Mouse (Mus musculus): ENCODE measurements around the gene Ier3. TPM values are rescaled to one million over a fixed set of nuclear protein-coding genes. Genes with fewer than 3 reads are reported as not detected.
"Not testable (repeated sequence)": the region's sequence is repeated elsewhere in the genome, so short reads cannot be mapped to it uniquely, and the experiment has no call there.

The Ier3 gene
- polyA plus RNA-seq, 1 experiment, result 3.7 TPM

- Histone ChIP-seq H3K36me3 (ENCODE audit: control insufficient read depth, insufficient read depth, low read length) (peaks cover 22% of the 10 kb centered on the region), H3K4me1 (ENCODE audit: control insufficient read depth, insufficient read depth, insufficient read length) (no peaks in the 10 kb centered on the region), H3K27ac (ENCODE audit: insufficient read depth, low read length) (peak overlapping the region; percentile 47; the same call in 1 of the 2 replicates), H3K27me3 (ENCODE audit: control insufficient read depth, insufficient read depth, low read length) (no peaks in the 10 kb centered on the region), H3K4me3 (ENCODE audit: extremely low read depth, insufficient read depth, insufficient read length) (no peak overlapping the region)
- 8% methylated on average over 5 of the region's 5 CpGs for WGBS
- TF ChIP-seq CTCF (IDR thresholded peaks at IDR 0.05; ENCODE audit: extremely low read depth, insufficient read depth, insufficient read length, insufficient replicate concordance) (no peak), POLR2A (IDR thresholded peaks at IDR 0.05; ENCODE audit: low read depth, low read length) (no peak)
- no peak for DNase-seq (ENCODE audit: low read depth in 1 of 2, low spot score in 2 of 2)
These were observed 17.1 kb downstream of the Ier3 start for GRCm38 (mm10) chr17:35838570-35838969.

DNA sequence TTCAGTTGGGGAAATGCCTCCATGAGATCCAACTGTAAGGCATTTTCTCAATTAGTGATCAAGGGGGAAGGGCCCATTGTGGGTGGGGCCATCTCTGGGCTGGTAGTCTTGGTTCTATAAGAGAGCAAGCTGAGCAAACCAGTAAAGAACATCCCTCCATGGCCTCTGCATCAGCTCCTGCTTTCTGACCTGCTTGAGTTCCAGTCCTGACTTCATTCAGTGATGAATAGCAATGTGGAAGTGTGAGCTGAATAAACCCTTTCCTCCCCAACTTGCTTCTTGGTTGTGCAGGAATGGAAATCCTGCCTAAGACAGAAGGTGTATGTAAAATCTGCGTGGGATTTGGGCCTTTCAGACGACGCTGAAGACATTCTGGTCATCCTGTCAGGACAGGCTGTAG, 17.5 kb downstream of the Ier3 start:
- H3K27me3 ChIP-seq (ENCODE audit: control insufficient read depth, insufficient read depth, low read length); H3K4me3 ChIP-seq (ENCODE audit: extremely low read depth, insufficient read depth, insufficient read length); H3K4me1 ChIP-seq (ENCODE audit: control insufficient read depth, insufficient read depth, insufficient read length); H3K27ac ChIP-seq (ENCODE audit: insufficient read depth, low read length); DNase-seq (ENCODE audit: low read depth in 1 of 2, low spot score in 2 of 2): not testable (repeated sequence)
- peaks cover 19% of the 10 kb centered on the region for H3K36me3 ChIP-seq (ENCODE audit: control insufficient read depth, insufficient read depth, low read length)
- whole genome bisulfite sequencing, result 68% methylated on average over 3 of the region's 3 CpGs

GRCm38 (mm10) chr17:35840561-35840960, 19.1 kb downstream of the Ier3 start:
- H3K4me1 ChIP-seq (ENCODE audit: control insufficient read depth, insufficient read depth, insufficient read length), result no peaks in the 10 kb centered on the region
- WGBS, result 49% methylated on average over 14 of the region's 14 CpGs
- TF ChIP-seq POLR2A (IDR thresholded peaks at IDR 0.05; ENCODE audit: low read depth, low read length) (no peak), CTCF (IDR thresholded peaks at IDR 0.05; ENCODE audit: extremely low read depth, insufficient read depth, insufficient read length, insufficient replicate concordance) (no peak)
- H3K4me3 ChIP-seq (ENCODE audit: extremely low read depth, insufficient read depth, insufficient read length), result 0 out of 2 replicates have a peak overlapping the region, but pooled peaks have one; percentile 13
- peaks cover 9% of the 10 kb centered on the region for H3K36me3 ChIP-seq (ENCODE audit: control insufficient read depth, insufficient read depth, low read length)
- no peaks in the 10 kb centered on the region for H3K27me3 ChIP-seq (ENCODE audit: control insufficient read depth, insufficient read depth, low read length)
- no peak overlapping the region for H3K27ac ChIP-seq (ENCODE audit: insufficient read depth, low read length)
- DNase-seq (ENCODE audit: low read depth in 1 of 2, low spot score in 2 of 2), result no peak

DNA sequence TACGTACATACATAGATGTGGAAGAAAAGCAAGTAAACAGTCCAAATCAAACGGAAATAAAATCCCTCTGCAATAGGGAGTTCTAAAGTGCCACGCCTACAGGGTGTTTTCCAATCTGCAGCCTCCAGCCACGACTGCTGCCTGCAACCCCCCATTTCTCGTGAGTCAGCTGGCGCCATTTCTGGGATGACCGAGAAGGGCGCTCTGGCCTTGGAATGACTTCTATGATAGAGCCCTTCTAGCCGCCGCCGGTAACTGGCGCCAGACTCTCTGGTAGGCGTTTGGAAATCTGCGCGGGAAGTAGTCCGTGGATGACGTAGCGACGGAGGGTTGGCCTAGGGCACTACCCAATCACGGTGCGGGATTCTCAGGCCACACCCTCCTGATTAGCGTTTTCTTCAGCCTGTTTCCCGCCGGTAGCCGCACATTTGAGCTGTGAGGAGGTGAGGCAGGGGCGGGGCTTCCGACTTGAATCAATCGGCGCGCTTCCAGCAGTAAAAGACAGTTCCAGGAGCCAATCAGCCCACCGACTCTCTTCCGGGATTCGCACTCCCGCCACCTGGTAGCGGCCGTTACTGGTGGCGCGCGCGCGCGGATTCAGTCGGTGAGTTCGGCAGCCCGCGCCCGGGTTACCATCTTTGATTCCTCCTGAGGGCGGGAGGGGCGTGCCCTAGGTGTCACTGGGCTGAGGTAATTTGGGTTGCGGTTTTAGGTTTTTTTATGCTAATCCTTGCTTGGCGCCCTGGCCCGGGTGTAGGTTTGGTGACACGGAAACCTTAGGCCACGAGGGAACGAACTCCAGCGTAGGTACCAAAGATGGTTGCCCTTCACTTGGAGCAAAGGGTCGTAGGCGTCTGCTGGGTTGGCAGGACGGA, 19.8 kb downstream of the Ier3 start, which contains the start of gene Mdc1:
Gene Mdc1, plus strand, starts transcription at position 440 of the 875 bp plus-strand sequence.
- Histone ChIP-seq H3K27me3 (ENCODE audit: control insufficient read depth, insufficient read depth, low read length) (no peaks in the 10 kb centered on the region), H3K36me3 (ENCODE audit: control insufficient read depth, insufficient read depth, low read length) (peaks cover 8% of the 10 kb centered on the region), H3K4me1 (ENCODE audit: control insufficient read depth, insufficient read depth, insufficient read length) (no peaks in the 10 kb centered on the region), H3K4me3 (ENCODE audit: extremely low read depth, insufficient read depth, insufficient read length) (peak within 1 kb of the TSS; percentile 67), H3K27ac (ENCODE audit: insufficient read depth, low read length) (peak within 1 kb of the TSS; percentile 73)
- DNase-seq (ENCODE audit: low read depth in 1 of 2, low spot score in 2 of 2), result peak; percentile 98 to 100
- TF ChIP-seq POLR2A (IDR thresholded peaks at IDR 0.05; ENCODE audit: low read depth, low read length), result peak; percentile 46
- no peak for TF ChIP-seq CTCF (IDR thresholded peaks at IDR 0.05; ENCODE audit: extremely low read depth, insufficient read depth, insufficient read length, insufficient replicate concordance)
- WGBS, result under 1% methylated on average over 59 of the region's 59 CpGs

DNA sequence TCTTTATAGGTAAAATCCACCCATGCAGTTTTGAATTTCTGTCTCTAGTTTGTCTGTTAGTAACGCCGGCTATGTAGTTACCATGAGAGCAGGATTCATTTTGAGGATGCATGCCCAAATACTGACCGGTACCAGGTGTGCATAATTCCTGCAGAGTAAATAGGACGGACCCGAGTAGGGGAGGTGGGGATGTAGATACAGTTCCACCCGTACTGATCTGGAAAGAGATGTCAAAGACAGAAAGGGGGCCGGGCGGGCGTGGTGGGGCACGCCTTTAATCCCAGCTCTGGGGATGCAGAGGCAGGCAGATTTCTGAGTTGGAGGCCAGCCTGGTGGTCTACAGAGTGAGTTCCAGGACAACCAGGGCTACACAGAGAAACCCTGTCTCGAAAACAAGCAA, 20.5 kb downstream of the Ier3 start:
- Histone ChIP-seq H3K27ac (ENCODE audit: insufficient read depth, low read length) (peak overlapping the region; percentile 34), H3K27me3 (ENCODE audit: control insufficient read depth, insufficient read depth, low read length) (no peaks in the 10 kb centered on the region), H3K4me3 (ENCODE audit: extremely low read depth, insufficient read depth, insufficient read length) (peak overlapping the region; percentile 67), H3K36me3 (ENCODE audit: control insufficient read depth, insufficient read depth, low read length) (peaks cover 8% of the 10 kb centered on the region), H3K4me1 (ENCODE audit: control insufficient read depth, insufficient read depth, insufficient read length) (no peaks in the 10 kb centered on the region)
- DNase-seq (ENCODE audit: low read depth in 1 of 2, low spot score in 2 of 2), result no peak
- WGBS, result 4% methylated on average over 11 of the region's 11 CpGs
- TF ChIP-seq POLR2A (IDR thresholded peaks at IDR 0.05; ENCODE audit: low read depth, low read length) (no peak), CTCF (IDR thresholded peaks at IDR 0.05; ENCODE audit: extremely low read depth, insufficient read depth, insufficient read length, insufficient replicate concordance) (no peak)

DNA sequence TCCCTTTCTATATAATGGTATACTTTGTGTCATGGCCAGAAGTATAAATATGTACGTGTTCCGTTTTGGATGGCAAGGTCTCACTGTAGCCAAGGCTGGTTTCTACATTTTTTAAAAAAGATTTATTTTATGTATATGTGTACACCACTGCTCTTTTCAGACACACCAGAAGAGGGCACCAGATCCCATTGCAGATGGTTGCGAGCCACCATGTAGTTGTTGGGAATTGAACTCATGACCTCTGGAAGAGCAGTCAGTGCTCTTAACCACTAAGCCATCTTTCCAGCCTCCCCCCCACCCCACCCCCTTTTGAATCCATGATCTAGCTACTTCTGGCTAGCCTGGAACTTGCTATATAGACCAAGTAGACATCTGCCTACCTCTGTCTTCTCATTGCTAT, 22.0 kb downstream of the Ier3 start:
- no peak for DNase-seq (ENCODE audit: low read depth in 1 of 2, low spot score in 2 of 2)
- Histone ChIP-seq H3K27me3 (ENCODE audit: control insufficient read depth, insufficient read depth, low read length) (no peaks in the 10 kb centered on the region), H3K4me3 (ENCODE audit: extremely low read depth, insufficient read depth, insufficient read length) (no peak overlapping the region), H3K36me3 (ENCODE audit: control insufficient read depth, insufficient read depth, low read length) (peaks cover 21% of the 10 kb centered on the region), H3K4me1 (ENCODE audit: control insufficient read depth, insufficient read depth, insufficient read length) (no peaks in the 10 kb centered on the region), H3K27ac (ENCODE audit: insufficient read depth, low read length) (no peak overlapping the region)
- 95% methylated on average over 3 of the region's 3 CpGs for WGBS
- TF ChIP-seq POLR2A (IDR thresholded peaks at IDR 0.05; ENCODE audit: low read depth, low read length) (no peak), CTCF (IDR thresholded peaks at IDR 0.05; ENCODE audit: extremely low read depth, insufficient read depth, insufficient read length, insufficient replicate concordance) (peak; percentile 8; the same call in 1 of the 2 replicates)

DNA sequence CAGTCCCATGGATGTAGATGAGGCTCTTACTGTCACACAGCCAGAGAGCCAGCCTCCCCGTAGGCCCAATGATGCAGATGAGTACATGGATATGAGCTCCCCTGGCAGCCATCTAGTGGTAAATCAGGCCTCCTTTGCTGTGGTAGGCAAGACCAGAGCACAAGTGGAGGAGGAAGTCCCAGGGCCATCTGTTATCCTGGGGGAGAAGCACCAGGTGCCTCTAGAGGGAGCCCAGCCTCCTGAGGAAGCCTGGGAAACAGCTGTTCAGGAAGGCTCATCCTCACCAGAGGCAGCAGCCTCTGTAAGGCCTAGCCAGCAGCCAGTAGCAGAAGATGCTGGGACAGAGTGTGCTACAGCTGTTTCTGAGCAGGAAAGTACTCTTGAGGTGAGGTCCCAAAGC, 26.6 kb downstream of the Ier3 start:
- TF ChIP-seq CTCF (IDR thresholded peaks at IDR 0.05; ENCODE audit: extremely low read depth, insufficient read depth, insufficient read length, insufficient replicate concordance) (no peak), POLR2A (IDR thresholded peaks at IDR 0.05; ENCODE audit: low read depth, low read length) (no peak)
- Histone ChIP-seq H3K4me1 (ENCODE audit: control insufficient read depth, insufficient read depth, insufficient read length) (no peaks in the 10 kb centered on the region), H3K4me3 (ENCODE audit: extremely low read depth, insufficient read depth, insufficient read length) (no peak overlapping the region), H3K27ac (ENCODE audit: insufficient read depth, low read length) (no peak overlapping the region), H3K36me3 (ENCODE audit: control insufficient read depth, insufficient read depth, low read length) (peaks cover 35% of the 10 kb centered on the region), H3K27me3 (ENCODE audit: control insufficient read depth, insufficient read depth, low read length) (no peaks in the 10 kb centered on the region)
- DNase-seq (ENCODE audit: low read depth in 1 of 2, low spot score in 2 of 2), result no peak
- WGBS, result 39% methylated on average over 1 of the region's 1 CpGs

Data from spleen, adult 2 months (tissue).